Mouse (Mus musculus) 3134 (cell line): ENCODE measurements at regions not wholly inside any gene's neighbourhood (a gene's known extent, or its start where the extent isn't known, plus 50 kb on each side); places are given as distances from the start of the nearest gene placed in this dataset.

Experiments used
- DNase-seq: peaks from one replicate; pipeline ENCODE4 v3.0.0-alpha.2; 2011; ENCODE audit warnings: low spot score; ENCODE audit not compliant: insufficient read length; ENCODE audit errors: extremely low read depth

DNA sequence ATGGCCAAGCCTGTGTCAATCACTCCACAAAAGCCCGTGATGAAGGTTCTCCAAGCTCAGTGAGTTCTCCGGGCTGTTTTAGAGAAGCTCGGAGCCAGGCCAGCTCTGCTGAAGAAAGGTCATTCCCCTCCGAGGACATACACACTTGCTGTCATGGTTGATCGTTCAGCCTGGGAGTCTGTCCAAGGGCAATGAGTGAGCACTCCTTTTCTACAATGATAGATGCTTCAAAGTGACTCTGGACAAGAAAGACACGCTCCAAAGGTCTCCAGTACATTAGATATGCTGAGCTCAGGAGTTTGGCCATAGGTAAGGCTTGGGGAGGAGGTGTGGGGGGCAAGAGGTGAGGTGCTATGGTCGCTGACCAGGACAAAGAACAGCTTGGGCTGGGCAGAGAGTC is 66.5 kb upstream of the 1700016C15Rik start:
- DNase-seq, result no peak

DNA sequence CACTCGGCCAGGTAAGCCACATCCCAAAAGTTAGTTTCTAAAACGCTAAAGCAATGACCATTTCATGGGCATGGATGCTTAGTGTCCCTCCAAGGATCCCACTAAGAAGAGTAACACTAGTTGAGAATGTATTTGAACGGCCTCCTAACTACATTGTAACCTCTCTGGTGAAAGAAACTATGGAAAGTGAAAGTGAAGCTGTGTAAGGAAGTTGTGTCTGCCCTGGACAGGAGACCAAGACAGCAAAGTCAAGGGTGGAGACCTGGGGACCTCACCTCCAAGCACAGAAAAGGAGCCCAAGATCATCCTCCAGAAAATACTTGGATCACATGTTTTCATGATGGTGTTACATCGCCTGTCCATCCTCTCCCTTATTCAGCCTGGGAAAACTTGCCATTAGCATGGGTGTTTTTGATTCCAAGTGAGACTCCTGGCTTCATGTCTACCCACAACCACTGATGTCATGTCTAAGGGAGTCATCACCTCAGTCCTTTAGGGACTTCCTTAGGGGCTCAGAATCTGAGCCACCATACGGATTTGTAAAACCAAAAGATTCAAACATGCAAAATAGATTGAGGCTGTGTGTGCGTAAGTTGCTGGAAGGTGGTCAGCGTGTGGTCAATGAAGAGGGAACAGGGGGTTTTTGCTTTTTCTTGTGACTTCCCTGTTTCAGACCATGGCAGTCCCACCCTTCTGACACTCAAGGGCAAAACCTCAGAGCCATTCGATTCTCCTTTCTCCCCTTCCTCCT is 62.4 kb upstream of the 1700016C15Rik start:
- no peak for DNase-seq

DNA sequence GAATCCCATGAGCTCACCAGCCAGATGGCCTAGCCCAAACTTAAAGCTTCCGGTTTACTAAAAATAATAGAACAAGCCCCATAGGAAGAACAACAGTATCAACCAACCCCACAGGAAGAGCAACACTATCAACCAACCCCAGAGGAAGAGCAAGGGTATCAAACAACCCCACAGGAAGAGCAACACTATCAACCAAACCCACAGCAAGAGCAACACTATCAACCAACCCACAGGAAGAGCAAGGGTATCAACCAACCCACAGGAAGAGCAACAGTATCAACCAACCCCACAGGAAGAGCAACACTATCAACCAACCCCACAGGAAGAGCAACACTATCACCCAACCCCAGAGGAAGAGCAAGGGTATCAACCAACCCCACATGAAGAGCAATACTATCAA is 59.0 kb upstream of the 1700016C15Rik start:
- no peak for DNase-seq

DNA sequence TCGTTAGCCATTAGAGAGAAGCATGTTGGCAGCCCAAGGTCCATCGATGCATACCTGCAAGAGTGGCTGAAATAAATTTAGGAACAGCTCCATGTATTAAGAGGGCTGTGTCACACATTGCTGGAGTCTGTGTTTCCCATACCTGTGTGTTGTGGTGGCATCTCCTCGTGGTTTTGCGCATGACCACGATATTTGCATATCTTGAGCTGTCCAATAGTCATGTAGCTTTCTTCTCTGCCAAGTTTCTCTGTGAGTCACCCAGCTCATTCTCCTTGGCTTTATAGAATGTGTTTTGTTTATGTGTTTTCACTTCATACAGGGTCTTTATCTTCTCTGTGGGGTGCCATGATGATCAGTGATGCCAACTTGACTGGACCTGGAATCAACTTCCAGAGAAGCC is 53.0 kb upstream of the 1700016C15Rik start:
- no peak for DNase-seq

DNA sequence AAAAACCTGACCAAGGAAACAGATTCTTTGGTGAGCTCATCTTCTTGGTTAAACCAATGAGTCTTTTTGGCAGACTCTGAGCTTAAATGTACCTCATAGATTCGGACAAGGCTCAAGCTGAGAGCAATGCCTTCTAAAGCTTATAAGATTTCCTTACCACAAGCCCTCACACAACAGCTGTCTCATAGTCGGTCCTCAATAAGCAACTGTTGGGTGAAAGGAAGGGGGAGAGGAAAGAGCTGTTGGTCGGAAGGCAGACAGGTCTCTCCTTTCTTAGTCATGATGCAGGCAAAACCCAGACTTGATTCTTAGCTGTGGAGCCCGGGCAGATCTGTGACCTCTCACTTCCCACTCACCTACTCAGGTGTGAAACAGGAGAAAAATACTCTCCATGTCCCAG is 50.8 kb upstream of the 1700016C15Rik start:
- DNase-seq, result no peak
